Comparison of ENCODE assay signal across 9 mouse cellular contexts in genomic region chr14:53803698-53804620, GRCm38 (mm10).
DNase-seq lines count a peak whose midpoint lies in the region; ATAC-seq and TF ChIP-seq lines count a peak whose summit lies in the region.
"Had no signal": no experiment of that assay in that cellular context is flagged by ENCODE, and none has a peak within 500 bp of the region (broad histone marks: within the 10 kb centered on the region; RNA-seq: fewer than 3 reads in every experiment).

No protein-coding gene starts in this region.

- no peaks in the 10 kb centered on the region for H3K36me3 ChIP-seq in heart, embryonic 10.5 days
- no peaks in the 10 kb centered on the region for H3K36me3 ChIP-seq in kidney, embryonic 14.5 days (ENCODE audit: control insufficient read depth, insufficient read depth, low read length)
- H3K36me3 ChIP-seq in limb, embryonic 14.5 days (ENCODE audit: control insufficient read depth, insufficient read depth, low read length) = no peaks in the 10 kb centered on the region
- no peaks in the 10 kb centered on the region for H3K36me3 ChIP-seq in midbrain, embryonic 16.5 days (ENCODE audit: control insufficient read depth, insufficient read depth, low read length)
- no peaks in the 10 kb centered on the region for H3K36me3 ChIP-seq in stomach, postnatal 0 days (ENCODE audit: control insufficient read depth, insufficient read depth, low read length)

- no peak for TF ChIP-seq EP300 in stomach, postnatal 0 days (optimal IDR thresholded peaks at IDR 0.05)

- no peaks in the 10 kb centered on the region; the same call in 1 of the 2 replicates for H3K27me3 ChIP-seq in heart, embryonic 10.5 days (ENCODE audit: insufficient read depth, poor library complexity, severe bottlenecking)
- no peaks in the 10 kb centered on the region for H3K27me3 ChIP-seq in kidney, embryonic 14.5 days (ENCODE audit: control insufficient read depth, insufficient read depth, low read length)
- H3K27me3 ChIP-seq in limb, embryonic 14.5 days (ENCODE audit: control insufficient read depth, insufficient read depth, low read length) = no peaks in the 10 kb centered on the region
- H3K27me3 ChIP-seq in midbrain, embryonic 16.5 days (ENCODE audit: control insufficient read depth, insufficient read depth, low read depth, low read length) = no peaks in the 10 kb centered on the region
- no peaks in the 10 kb centered on the region for H3K27me3 ChIP-seq in stomach, postnatal 0 days (ENCODE audit: control insufficient read depth, insufficient read depth, low read length)

- no peak overlapping the region for H3K9ac ChIP-seq in kidney, embryonic 14.5 days (ENCODE audit: low read depth, low read length)
- no peak overlapping the region for H3K9ac ChIP-seq in limb, embryonic 14.5 days (ENCODE audit: low read depth, low read length, severe bottlenecking)
- no peak overlapping the region for H3K9ac ChIP-seq in midbrain, embryonic 16.5 days (ENCODE audit: low read depth, low read length)
- H3K9ac ChIP-seq in stomach, postnatal 0 days (ENCODE audit: low read length) = no peak overlapping the region

- H3K9me3 ChIP-seq in heart, embryonic 10.5 days = no peaks in the 10 kb centered on the region
- no peaks in the 10 kb centered on the region for H3K9me3 ChIP-seq in kidney, embryonic 14.5 days (ENCODE audit: control insufficient read depth, low read length)
- H3K9me3 ChIP-seq in limb, embryonic 14.5 days (ENCODE audit: control insufficient read depth, low read length) = no peaks in the 10 kb centered on the region
- H3K9me3 ChIP-seq in midbrain, embryonic 16.5 days (replicated peaks; ENCODE audit: control insufficient read depth, low read length, poor library complexity, severe bottlenecking) = no peaks in the 10 kb centered on the region
- H3K9me3 ChIP-seq in stomach, postnatal 0 days (ENCODE audit: control insufficient read depth, low read length) = no peaks in the 10 kb centered on the region

- WGBS in heart, embryonic 10.5 days = 22% methylated on average over 17 of the region's 17 CpGs
- WGBS in kidney, embryonic 14.5 days = 23% methylated on average over 17 of the region's 17 CpGs
- WGBS in limb, embryonic 14.5 days = 24% methylated on average over 17 of the region's 17 CpGs
- WGBS in midbrain, embryonic 16.5 days = 31% methylated on average over 17 of the region's 17 CpGs
- WGBS in stomach, postnatal 0 days = 25% methylated on average over 17 of the region's 17 CpGs

- no peaks in the 10 kb centered on the region for H3K4me1 ChIP-seq in heart, embryonic 10.5 days
- H3K4me1 ChIP-seq in kidney, embryonic 14.5 days (ENCODE audit: control insufficient read depth, insufficient read depth, low read length) = no peaks in the 10 kb centered on the region
- no peaks in the 10 kb centered on the region for H3K4me1 ChIP-seq in limb, embryonic 14.5 days (ENCODE audit: control insufficient read depth, insufficient read depth, low read length)
- peaks cover 2% of the 10 kb centered on the region; the same call in 1 of the 2 replicates for H3K4me1 ChIP-seq in midbrain, embryonic 16.5 days (ENCODE audit: control insufficient read depth, insufficient read depth, low read length)
- H3K4me1 ChIP-seq in stomach, postnatal 0 days (replicated peaks; ENCODE audit: control insufficient read depth, insufficient read depth) = no peaks in the 10 kb centered on the region

- peak; percentile 91 for TF ChIP-seq CTCF in stomach, postnatal 0 days (IDR thresholded peaks at IDR 0.05; ENCODE audit: low read depth)

- H3K4me2 ChIP-seq in kidney, embryonic 14.5 days (replicated peaks; ENCODE audit: low read depth, low read length) = peak overlapping the region; percentile 29
- H3K4me2 ChIP-seq in limb, embryonic 14.5 days (replicated peaks; ENCODE audit: low read depth, low read length, severe bottlenecking) = peak overlapping the region; percentile 37
- peak overlapping the region; percentile 43 for H3K4me2 ChIP-seq in midbrain, embryonic 16.5 days (ENCODE audit: low read length)
- no peak overlapping the region for H3K4me2 ChIP-seq in stomach, postnatal 0 days (replicated peaks; ENCODE audit: low read depth)

- no peak overlapping the region for H3K27ac ChIP-seq in heart, embryonic 10.5 days
- no peak overlapping the region for H3K27ac ChIP-seq in kidney, embryonic 14.5 days (ENCODE audit: low read depth, low read length)
- no peak overlapping the region for H3K27ac ChIP-seq in limb, embryonic 14.5 days (replicated peaks; ENCODE audit: low read depth, low read length)
- H3K27ac ChIP-seq in midbrain, embryonic 16.5 days (ENCODE audit: low read length) = no peak overlapping the region
- H3K27ac ChIP-seq in stomach, postnatal 0 days (replicated peaks) = no peak overlapping the region

- TF ChIP-seq POLR2A in limb, embryonic 14.5 days (IDR thresholded peaks at IDR 0.05; ENCODE audit: borderline replicate concordance, extremely low read depth, insufficient read depth, insufficient read length) = no peak

- H3K4me3 ChIP-seq in heart, embryonic 10.5 days = peak overlapping the region; percentile 25; the same call in 1 of the 2 replicates
- no peak overlapping the region; the same call in 1 of the 2 replicates for H3K4me3 ChIP-seq in kidney, embryonic 14.5 days (ENCODE audit: low read length)
- H3K4me3 ChIP-seq in limb, embryonic 14.5 days (replicated peaks; ENCODE audit: low read length) = no peak overlapping the region
- H3K4me3 ChIP-seq in midbrain, embryonic 16.5 days (ENCODE audit: low read depth, low read length) = no peak overlapping the region
- no peak overlapping the region for H3K4me3 ChIP-seq in stomach, postnatal 0 days (ENCODE audit: low read depth, low read length)
- H3K4me3 ChIP-seq: erythroblast, embryonic 14.5 days had no signal

- DNase-seq in 3T3-L1 (ENCODE audit: low read depth, low spot score) = peak; percentile 74
- peak; percentile 84 for DNase-seq in R1 (ENCODE audit: low read depth, low spot score)
- peak; percentile 91 for DNase-seq in embryo, embryonic 10 days (ENCODE audit: low spot score)
- DNase-seq in heart, embryonic 10.5 days (ENCODE audit: low spot score) = peak; percentile 79
- DNase-seq in limb, embryonic 14.5 days (ENCODE audit: low spot score) = peak; percentile 87
- DNase-seq in stomach, postnatal 0 days (ENCODE audit: low spot score) = peak; percentile 48

- peak; percentile 89 for ATAC-seq in kidney, embryonic 14.5 days (ENCODE audit: low FRiP score, low TSS enrichment)
- ATAC-seq in limb, embryonic 14.5 days (ENCODE audit: low FRiP score, low read depth) = peak; percentile 77
- ATAC-seq in midbrain, embryonic 16.5 days = peak; percentile 88
- ATAC-seq in stomach, postnatal 0 days (ENCODE audit: low FRiP score, low TSS enrichment) = no peak; the same call in 1 of the 2 replicates
